Mouse (Mus musculus): ENCODE data around the gene Svep1.

The Svep1 gene

GRCm38 (mm10) chr4:58082588-58082987, 124.1 kb downstream of the Svep1 start:
- peak; percentile 53 for DNase-seq (ENCODE audit: low spot score)

GRCm38 (mm10) chr4:58079631-58080030, 127.0 kb downstream of the Svep1 start:
- peak; percentile 28 for DNase-seq (ENCODE audit: low spot score)

- no peak for DNase-seq (ENCODE audit: low spot score)
Observed at GRCm38 (mm10) chr4:58077950-58078349, 128.7 kb downstream of the Svep1 start.

GRCm38 (mm10) chr4:58077536-58077935, 129.1 kb downstream of the Svep1 start:
- DNase-seq (ENCODE audit: low spot score), result no peak

GRCm38 (mm10) chr4:58072888-58073287, 133.8 kb downstream of the Svep1 start:
- DNase-seq (ENCODE audit: low spot score), result no peak

- DNase-seq (ENCODE audit: low spot score), result no peak
Observed at GRCm38 (mm10) chr4:58068886-58069285, 137.8 kb downstream of the Svep1 start.

- no peak for DNase-seq (ENCODE audit: low spot score)
Observed at GRCm38 (mm10) chr4:58064721-58065120, 141.9 kb downstream of the Svep1 start.

- DNase-seq (ENCODE audit: low spot score), result no peak
Observed at GRCm38 (mm10) chr4:58062933-58063332, 143.7 kb downstream of the Svep1 start.

GRCm38 (mm10) chr4:58055653-58056052, 151.0 kb downstream of the Svep1 start:
- DNase-seq (ENCODE audit: low spot score), result no peak

GRCm38 (mm10) chr4:58054441-58054840, 152.2 kb downstream of the Svep1 start:
- no peak for DNase-seq (ENCODE audit: low spot score)

GRCm38 (mm10) chr4:58050746-58051145, 155.9 kb downstream of the Svep1 start:
- DNase-seq (ENCODE audit: low spot score), result peak; percentile 35

- DNase-seq (ENCODE audit: low spot score), result no peak
Observed at GRCm38 (mm10) chr4:58050276-58050675, 156.4 kb downstream of the Svep1 start.

- no peak for DNase-seq (ENCODE audit: low spot score)
Observed at GRCm38 (mm10) chr4:58044833-58045232, 161.8 kb downstream of the Svep1 start.

GRCm38 (mm10) chr4:58044356-58044755, 162.3 kb downstream of the Svep1 start:
- no peak for DNase-seq (ENCODE audit: low spot score)

- no peak for DNase-seq (ENCODE audit: low spot score)
Observed at GRCm38 (mm10) chr4:58040093-58040492, 166.6 kb downstream of the Svep1 start.

- no peak for DNase-seq (ENCODE audit: low spot score)
Observed at GRCm38 (mm10) chr4:58037096-58037705, 169.5 kb downstream of the Svep1 start.

- no peak for DNase-seq (ENCODE audit: low spot score)
Observed at GRCm38 (mm10) chr4:58034663-58035062, 172.0 kb downstream of the Svep1 start.

- no peak for DNase-seq (ENCODE audit: low spot score)
Observed at GRCm38 (mm10) chr4:58032714-58033113, 173.9 kb downstream of the Svep1 start.

- DNase-seq (ENCODE audit: low spot score), result no peak
Observed at GRCm38 (mm10) chr4:58009024-58009423, 197.6 kb downstream of the Svep1 start, which contains the start of gene Txndc8. Gene Txndc8 (minus strand): TSS chr4:58009124.

GRCm38 (mm10) chr4:58003501-58003900, 203.2 kb downstream of the Svep1 start:
- no peak for DNase-seq (ENCODE audit: low spot score)

Measured in T-cell, adult 2 months (primary cell).